Mouse (Mus musculus) retina, adult 2 months (tissue): ENCODE data around the gene Clec1b.

Experiments
- DNase-seq: peaks from one replicate; pipeline ENCODE4 v3.0.0-alpha.2; 2012; ENCODE audit warnings: low read depth, low spot score

Clec1b gene

DNA sequence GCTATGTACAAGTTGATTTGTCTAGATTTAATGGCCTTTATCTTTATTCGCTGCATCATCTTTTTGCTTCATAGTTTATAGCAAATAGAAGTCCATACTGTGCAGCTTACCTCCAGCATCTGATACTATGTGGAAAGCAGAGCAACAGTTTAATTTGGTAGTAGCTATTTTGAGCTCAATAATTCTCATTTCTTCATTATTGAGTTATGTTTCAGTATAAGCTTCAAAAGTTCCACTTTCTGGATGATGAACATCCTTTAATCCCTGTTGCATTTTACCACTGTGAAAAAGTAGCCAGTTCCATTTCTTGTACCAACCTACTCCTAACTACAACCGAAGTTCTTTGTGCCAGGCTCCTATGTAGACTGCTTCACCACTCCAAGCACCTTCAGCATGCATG, 11.5 kb downstream of the Clec1b start, which contains the start of gene Clec9a:
TSS of gene Clec9a (plus strand) at position 301 of the 400 bp plus-strand sequence.
- DNase-seq, result no peak

DNA sequence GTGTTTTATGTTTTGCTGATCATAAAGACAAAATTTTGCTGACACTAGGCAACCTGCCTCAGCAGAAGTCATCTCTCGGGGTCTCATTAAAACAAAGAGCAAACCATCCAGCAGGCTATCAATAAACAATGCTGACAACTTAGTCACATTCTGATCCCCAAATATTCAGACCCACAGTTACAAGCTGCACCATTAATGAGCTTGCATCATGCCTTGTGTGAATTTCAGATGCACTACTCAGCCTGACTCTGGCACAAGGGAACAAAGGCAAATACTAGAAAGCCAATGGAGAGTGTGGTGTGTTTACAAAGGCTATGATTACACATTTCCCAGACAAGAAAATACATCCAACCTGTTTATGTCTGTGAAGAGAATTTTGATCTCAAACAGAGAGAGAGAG, 17.1 kb downstream of the Clec1b start:
- DNase-seq, result no peak

DNA sequence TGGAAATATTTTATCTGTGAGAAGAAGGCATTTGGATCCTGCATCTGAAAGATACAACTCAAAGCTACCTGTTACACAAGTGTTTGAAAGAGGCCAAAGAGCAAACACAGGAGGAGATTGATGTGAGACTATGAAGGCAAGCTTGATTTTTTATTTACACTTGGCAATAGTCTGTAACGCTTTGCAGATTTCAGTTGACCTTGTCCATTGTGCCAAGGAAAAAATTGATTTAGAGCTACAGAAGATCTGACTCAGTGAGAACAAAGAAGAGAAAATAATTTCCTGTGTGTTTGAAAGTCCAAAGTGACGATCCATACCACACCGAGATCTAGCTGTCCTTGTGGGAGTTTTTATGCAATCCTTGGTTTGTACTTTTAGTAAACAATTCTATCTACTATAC, 25.2 kb downstream of the Clec1b start:
- DNase-seq, result no peak

DNA sequence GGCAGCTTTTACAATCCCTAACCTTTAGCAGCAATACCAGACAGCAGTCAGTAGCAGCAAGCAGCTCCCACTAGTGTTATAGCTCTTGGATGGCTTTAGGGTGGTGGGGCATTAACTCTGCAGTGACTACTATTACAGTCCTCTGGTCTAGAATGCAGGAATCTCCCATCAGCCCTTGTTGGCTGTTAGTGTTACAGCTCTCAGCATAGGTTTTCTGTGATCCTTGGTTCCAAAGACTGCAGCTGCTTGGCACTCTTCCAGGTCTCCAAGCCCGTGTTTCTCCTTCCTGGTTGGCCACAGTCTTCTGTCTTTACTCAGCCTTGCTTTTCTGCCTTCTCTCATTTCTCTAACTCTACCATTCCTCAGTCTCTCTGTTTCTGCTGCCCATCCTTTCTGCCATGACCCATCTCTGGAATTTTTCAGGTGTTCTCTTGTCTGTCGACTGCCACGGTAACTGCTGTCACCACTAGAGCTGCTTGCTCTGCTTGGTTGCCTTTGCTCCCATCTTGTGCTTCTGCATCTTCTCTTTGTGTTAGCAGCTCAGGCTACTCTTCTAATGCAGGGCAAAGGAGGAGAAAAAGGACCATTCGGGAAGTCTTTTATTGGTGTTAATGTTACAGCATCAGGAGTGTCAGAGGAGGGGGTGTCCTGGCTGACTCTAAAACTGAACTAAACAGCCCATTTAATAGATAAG, 26.1 kb downstream of the Clec1b start:
- no peak for DNase-seq

DNA sequence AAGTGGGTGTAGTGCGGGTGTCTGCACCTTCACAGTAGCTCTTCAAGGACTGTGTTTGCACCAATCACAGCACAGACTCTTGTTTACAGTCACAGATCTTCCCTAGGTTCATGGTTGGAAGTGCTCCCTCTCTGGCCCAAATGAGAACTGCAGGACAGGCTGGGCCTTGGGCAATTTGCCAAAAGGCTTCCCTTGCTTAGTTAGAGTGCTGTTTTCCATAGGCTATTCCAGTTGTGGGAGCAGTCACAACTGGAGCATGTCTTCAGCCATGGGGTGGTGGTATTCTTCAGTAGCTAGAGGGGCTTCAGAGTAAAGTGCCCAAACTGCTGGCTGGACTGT, 26.6 kb downstream of the Clec1b start:
- DNase-seq, result peak; percentile 34

DNA sequence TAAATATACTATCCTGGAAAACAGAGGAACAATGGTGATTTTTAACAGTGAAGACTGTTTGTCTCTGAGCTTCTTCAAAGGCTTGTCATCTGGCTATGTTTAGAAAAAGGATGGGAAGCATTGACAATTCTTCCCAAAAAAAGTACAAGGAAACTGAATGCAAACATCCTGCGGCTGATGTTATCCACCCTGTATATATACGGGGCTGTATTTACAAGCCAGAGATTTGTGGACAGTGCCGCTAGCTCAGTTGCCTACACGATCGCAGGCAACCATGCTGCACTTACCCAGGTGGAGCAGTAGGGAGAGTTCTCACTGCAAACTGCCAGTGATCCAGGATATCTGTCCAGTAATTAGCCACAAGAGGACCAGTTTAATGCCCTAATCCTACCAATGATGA, 28.1 kb downstream of the Clec1b start:
- no peak for DNase-seq

DNA sequence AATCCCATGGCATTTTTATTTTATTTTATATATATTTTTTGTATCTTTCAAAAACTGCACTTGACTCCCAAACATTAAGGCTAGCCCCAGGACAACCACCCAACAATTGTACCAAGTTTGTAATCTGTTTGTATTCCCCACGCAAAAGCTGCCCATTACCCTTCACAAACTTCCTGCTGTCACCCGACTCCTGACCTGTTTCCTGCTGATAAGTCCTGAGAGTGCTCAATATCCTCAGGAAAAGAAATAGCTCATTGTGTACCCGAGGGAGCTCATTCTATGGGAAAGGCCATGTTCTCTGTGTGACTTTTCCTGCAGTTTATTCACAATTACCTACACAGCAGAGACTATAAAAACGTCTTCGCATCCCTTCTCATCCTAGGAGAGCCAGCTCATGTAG, 28.7 kb downstream of the Clec1b start:
- DNase-seq, result no peak

DNA sequence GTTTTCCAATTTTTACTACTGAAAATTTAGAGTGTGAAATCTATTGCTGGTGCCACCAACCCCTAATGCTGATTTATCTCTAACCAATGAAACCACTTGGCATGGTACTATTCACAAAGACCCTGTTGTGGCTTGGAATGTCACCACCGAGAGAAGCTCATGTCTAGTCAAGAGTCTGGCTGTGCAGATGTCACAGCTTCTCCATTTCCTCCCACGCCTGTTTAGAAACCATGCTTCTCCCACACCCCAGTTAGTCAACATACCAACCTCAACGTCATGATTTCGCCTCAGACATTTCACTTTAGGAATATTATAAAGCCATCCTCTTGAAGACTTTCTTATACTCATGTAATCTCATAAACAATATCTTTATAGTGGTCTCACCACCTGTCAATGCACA, 30.2 kb downstream of the Clec1b start:
- DNase-seq, result no peak

DNA sequence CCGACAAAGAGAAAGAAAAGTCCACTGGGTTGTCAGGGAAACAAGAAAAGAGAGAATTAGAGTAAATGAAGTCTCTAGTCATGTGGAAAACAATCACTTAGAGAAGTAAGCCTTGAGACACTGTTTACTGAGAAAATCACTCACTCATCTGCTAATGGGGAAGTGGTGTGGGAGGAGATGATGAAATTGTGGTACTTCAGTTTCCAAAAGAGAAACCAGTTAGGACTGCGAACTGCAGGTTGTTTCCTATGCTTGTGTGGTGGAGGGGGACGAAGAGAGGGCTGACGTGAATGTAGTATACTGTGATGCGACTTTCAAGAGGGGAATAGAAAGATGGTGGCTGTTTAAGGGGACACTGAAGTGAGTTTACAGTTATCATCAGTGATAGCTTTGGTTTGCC, 37.1 kb downstream of the Clec1b start:
- no peak for DNase-seq

DNA sequence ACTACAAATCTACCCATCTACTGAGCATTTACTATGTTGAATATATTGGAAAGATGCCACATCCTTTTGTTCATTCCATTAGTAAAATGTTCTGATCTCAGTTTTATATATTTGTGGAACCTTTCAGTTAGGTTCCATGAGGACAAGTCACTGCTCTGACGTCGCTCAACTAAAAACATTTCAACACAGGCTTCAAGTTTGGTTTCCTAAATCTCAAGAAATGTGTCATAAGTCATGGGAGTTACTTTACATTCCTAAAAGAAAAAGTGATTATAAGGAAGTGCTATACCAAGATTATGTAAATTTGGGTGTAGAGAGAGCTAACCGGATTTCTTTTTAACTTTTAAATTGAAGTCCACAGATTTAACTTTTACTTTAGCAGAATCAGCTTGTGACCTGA, 38.9 kb downstream of the Clec1b start:
- no peak for DNase-seq

DNA sequence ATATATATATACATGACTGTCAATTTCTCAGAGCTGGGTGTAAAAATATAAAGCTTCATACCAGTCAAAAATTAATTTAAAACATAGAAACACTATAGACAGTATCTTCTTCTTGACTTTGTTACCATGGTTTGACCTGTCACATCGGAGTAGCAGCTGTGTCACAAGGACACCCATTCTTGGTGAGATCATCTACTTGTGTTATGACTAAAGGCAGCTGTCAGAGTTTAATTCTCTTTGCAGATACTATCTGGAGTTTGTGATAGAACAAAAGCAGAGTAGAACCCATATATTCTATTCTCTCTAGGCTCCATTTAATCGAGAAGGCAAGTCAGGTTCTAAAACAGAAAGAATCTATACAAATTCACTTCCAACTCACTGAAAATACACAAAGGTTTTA, 40.9 kb downstream of the Clec1b start:
- no peak for DNase-seq

DNA sequence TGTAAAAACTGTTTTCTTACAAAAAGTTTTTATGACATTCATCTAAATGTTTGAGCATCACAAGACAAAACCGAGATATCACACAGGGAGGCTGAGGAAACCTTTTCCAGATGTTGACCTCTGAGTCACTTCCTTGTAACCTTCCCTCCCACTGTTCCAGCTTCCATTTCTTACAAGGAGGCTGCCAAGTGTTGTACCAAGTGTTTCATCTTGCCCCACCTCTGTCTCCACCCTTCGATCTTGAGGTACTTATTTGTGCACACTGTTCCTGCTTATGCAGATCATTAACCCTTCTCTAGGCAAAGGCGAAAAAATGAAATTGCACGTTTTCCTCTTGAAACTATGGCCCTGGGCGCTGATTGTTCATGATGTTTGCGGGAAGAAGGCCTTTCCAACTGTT, 52.6 kb downstream of the Clec1b start:
- no peak for DNase-seq

DNA sequence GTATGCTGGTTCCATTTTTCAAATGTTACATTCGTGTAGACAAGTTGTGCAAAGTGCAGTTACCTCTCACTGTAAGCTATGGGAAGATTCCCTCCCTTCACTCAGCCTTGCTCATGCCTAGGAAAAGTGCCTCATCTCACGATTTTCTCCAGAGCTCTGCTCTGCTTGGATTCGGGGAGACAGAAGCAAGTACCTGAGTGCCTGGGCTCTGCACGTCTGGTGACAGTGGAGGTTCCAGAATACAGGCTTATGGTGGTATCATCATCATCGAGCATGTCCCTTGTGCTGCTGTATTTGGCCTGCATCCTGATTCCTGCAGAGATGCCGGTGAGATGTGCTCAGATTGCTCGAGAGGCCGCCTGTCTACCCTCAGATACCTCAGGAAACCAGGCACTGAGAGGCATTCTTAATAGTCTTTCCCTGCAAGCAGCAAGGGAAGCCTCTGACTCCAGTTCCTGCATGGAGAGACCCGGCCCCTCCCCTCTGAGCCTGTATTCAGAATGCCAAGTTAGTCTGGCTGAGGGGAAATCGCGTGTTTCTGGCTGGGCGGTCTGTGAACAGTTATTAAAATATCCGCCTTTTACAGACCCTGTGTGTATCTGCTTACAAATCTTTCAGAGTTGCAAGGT, 54.4 kb downstream of the Clec1b start, which contains the start of gene Clec1a:
TSS of gene Clec1a (minus strand) at position 590 of the 629 bp plus-strand sequence.
- no peak for DNase-seq
